Mouse (Mus musculus): ENCODE data around the gene Gria3.

GRCm38 (mm10) chrX:41400058-41400904, at the start of gene Gria3:
- TF ChIP-seq EP300 (IDR thresholded peaks at IDR 0.05; ENCODE audit: insufficient read depth, low read depth, low read length) = no peak
- no peak for TF ChIP-seq CTCF (IDR thresholded peaks at IDR 0.05; ENCODE audit: low read depth, low read length)
- no peak for TF ChIP-seq POLR2A (IDR thresholded peaks at IDR 0.05; ENCODE audit: insufficient read depth, low read length)

Measured in ES-Bruce4 (cell line).